Mouse (Mus musculus): ENCODE data around the gene Gm42791. TPM values are rescaled to one million over a fixed set of nuclear protein-coding genes. Genes with fewer than 3 reads are reported as not detected.

The Gm42791 gene
- 1 to 10 TPM; 6.6 to 9.0 TPM for total RNA-seq (2023)

GRCm38 (mm10) chr5:148994706-148995414 is at the start of gene Gm42791:
Gene Gm42791, minus strand, starts transcription at chr5:148995147.

GRCm38 (mm10) chr5:148929116-148929449 is 65.9 kb downstream of the Gm42791 start, which contains the start of gene Katnal1:
Gene Katnal1, minus strand, starts transcription at chr5:148929320.

Other genes with a start within 250 kb of the Gm42791 start
- gene Katnal1, start 65.8 kb downstream of the Gm42791 start, total RNA-seq (2023), result 1 to 10 TPM; 3.0 to 3.9 TPM
- 10 to 100 TPM; 79.4 to 90.2 TPM for gene Uspl1, start 189.2 kb upstream of the Gm42791 start, total RNA-seq (2023)
- 100 to 1,000 TPM; 389 TPM for gene Hmgb1, start 189.3 kb upstream of the Gm42791 start, total RNA-seq (2023)